Mouse (Mus musculus): ENCODE measurements around the gene Snd1.

- no peak for TF ChIP-seq CTCF (IDR thresholded peaks at IDR 0.05; ENCODE audit: low read depth, low read length)
- TF ChIP-seq POLR2AphosphoS5 (IDR thresholded peaks at IDR 0.05; ENCODE audit: insufficient replicate concordance, low read depth, low read length) = no peak
- TF ChIP-seq GATA1 (IDR thresholded peaks at IDR 0.05; ENCODE audit: borderline replicate concordance, low read length) = no peak
- no peak for TF ChIP-seq GATA2 (IDR thresholded peaks at IDR 0.05; ENCODE audit: borderline replicate concordance, low read depth, low read length)
- no peak for TF ChIP-seq TAL1 (conservative IDR thresholded peaks at IDR 0.05; ENCODE audit: low read depth, low read length)
Measured at GRCm38 (mm10) chr6:28879315-28879714, 404.4 kb downstream of the Snd1 start.

Measured in G1E (cell line).